Mouse (Mus musculus): ENCODE measurements around the gene Cntf. TPM values are rescaled to one million over a fixed set of nuclear protein-coding genes. Genes with fewer than 3 reads are reported as not detected.
"Not testable (repeated sequence)": the region's sequence is repeated elsewhere in the genome, so short reads cannot be mapped to it uniquely, and the experiment has no call there.

Cntf gene
- polyA plus RNA-seq, 1 experiment = 3.3 TPM

DNA sequence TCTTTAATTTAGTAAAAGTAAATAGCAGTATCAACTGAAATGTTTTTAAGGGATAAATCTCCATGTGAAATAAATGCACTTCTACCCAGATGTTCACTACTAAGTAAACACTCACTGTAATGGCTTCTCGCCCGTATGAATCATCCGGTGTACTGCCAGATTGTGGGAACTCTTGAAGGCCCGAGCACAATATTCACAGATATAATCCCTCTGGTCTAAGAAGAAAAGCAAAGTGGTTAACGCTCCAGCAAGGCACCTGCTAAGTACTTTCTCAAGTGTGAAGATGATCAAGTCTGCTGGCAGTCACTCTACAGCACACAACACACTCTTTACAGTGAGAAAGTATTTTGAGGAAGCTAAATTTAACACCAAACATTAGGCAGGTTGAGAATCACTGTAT, 5.5 kb upstream of the Cntf start:
- DNase-seq (ENCODE audit: extremely low spot score in 1 of 2, low spot score in 1 of 2) = no peak

DNA sequence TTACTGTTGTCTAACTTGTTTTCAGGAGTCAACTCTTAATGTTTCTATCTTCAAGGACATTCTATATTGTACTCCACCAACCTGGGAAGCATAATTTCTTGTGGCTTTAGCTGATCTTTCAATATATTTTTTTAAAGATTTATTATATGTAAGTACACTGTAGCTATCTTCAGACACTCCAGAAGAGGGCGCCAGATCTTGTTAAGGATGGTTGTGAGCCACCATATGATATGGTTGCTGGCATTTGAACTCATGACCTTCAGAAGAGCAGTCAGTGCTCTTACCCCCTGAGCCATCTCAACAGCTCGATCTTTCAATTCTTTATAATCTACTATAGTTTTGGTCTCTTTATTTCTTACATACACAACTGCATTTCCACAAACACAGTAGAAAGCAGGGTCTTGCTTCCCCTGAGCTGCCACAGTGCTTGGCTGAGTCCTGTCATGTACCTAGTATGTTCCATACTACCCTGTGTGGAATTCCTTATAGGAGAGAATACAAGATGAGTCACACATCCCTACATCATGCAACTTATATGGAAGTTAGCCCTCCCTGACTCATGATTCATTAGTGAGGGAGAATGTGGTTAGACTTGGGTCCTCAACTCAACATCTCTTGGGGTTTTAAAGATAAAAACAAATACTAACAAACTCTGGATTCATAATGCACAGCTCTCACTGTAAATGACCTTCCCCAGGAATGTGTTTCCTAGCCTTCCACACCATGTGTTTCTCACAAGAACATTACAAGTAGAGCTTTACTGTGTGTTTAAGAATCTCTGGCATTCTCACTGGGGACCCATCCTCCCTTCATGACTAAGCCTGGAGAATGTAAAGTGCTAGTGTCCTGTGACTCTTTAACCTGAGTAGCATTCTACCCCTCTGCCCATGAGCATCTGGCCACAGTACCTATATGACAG, 3.0 kb downstream of the Cntf start:
- DNase-seq (ENCODE audit: extremely low spot score in 1 of 2, low spot score in 1 of 2) = no peak

DNA sequence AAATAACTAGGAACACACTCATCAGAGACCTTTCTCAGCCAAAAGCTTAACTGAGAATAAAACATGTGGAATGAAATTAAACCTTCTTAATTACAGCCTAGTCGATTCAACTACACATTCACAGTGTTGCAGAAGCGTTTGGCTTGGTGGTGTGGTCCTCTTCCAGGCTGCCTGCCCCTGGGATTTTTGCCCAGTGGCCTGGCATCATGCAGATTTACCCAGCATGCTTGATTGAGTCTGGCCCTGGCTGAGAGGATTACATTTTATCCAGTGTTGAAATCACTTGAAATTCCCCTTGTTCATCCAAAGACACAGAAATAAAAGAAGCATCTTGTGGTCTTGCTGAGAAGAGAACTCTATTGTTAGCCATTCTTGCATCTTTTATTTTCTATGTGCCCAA, 5.8 kb downstream of the Cntf start:
- DNase-seq (ENCODE audit: extremely low spot score in 1 of 2, low spot score in 1 of 2) = peak; percentile 12 to 55

DNA sequence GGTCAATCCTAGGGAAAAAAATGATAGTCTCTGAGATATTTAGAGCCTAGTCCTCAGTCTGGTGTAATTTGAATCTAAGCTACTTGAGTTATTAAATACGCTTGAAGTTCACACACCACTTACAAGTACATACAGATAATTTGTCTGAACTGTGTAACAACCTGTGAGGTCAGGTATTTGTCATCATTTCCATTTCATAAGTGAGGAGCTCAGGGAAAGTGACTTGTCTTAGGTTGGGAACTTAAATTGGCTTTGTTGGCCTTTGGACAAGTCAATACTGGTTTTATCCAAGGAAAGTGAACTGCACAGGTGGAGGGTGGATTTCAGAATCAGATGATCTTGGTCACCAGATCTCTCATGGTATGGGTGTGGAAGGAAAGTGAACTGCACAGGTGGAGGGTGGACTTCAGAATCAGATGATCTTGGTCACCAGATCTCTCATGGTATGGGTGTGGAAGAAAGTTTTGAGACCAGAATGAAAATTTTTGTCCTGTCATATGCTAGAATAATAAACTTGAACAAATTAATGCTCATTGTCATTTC, 6.4 kb downstream of the Cntf start:
- no peak for DNase-seq (ENCODE audit: extremely low spot score in 1 of 2, low spot score in 1 of 2)

DNA sequence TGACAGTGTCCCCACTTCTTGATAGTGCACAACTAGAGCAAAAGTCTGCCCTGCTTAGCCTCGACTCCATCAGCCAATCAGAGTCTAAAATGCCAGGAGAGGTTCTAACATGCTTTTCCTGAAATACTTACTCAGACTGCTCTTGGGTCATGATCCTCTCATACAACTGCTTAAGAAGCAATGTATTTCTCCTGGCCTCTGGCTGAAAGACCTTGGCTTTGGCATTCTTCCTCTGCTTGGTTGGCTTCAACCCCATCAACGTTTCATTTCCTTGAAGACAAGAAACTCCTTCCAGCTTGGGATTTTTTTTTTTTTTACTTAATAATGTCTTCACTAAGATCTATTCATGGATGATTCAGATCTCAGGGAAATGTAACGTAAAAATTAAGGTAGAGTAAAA, 9.1 kb downstream of the Cntf start:
- no peak for DNase-seq (ENCODE audit: extremely low spot score in 1 of 2, low spot score in 1 of 2)

DNA sequence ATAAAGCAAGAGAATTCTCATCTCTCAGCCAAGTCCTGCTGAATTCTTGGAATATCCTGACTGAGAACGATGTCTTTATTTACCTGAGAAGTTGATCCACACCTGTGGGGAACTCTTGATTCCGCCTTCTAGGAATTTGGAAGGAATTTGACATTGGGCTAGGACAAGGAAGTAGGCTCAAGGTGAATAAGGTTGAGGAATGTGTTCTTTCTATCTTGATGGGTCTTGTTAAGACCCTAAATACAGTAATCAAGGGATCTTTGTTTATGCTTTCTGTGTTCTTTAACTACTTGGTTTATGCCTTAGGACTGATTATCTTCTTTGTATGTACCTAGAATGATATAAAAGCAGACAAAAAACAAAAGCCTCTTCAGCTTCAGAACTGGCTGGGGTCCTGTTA, 33.5 kb downstream of the Cntf start:
- no peak for DNase-seq (ENCODE audit: extremely low spot score in 1 of 2, low spot score in 1 of 2)

DNA sequence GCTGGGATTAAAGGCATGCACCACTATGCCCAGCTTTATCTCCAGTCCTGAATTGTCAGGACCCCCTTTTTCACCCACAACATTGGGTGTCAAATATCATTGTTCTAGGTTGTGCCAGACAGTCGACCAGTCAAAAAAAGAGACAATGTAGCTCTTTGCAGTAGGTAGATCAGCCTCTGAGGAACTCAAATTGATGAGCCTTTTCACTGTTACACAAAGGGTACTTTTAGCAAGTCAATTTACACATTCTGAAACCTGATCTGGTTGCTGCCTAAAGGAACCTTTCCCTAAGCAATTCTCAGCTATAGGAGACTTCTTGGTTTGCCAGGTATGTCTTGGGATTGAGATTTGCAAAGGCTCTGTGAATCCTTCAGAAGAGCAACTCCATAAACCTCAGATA, 34.4 kb downstream of the Cntf start:
- DNase-seq (ENCODE audit: extremely low spot score in 1 of 2, low spot score in 1 of 2) = no peak

DNA sequence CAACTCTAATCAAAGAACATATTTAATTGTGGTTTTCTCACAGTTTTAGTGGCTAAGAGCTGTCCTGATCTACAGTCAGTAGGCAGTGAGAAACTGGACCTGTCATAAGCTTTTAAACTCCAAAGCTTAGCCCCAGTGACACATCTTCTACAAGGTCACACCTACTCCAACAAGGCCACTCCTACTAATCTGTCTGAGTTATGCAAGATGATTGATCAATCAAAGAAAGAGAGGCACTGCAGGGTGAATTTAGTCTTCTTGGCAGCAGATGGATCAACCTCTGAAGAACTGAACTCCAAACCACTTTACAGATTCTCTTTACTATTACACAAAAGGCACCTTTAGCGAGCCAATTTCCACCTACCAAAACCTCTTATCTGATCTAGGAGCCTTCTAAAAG, 39.6 kb downstream of the Cntf start:
- DNase-seq (ENCODE audit: extremely low spot score in 1 of 2, low spot score in 1 of 2) = no peak

DNA sequence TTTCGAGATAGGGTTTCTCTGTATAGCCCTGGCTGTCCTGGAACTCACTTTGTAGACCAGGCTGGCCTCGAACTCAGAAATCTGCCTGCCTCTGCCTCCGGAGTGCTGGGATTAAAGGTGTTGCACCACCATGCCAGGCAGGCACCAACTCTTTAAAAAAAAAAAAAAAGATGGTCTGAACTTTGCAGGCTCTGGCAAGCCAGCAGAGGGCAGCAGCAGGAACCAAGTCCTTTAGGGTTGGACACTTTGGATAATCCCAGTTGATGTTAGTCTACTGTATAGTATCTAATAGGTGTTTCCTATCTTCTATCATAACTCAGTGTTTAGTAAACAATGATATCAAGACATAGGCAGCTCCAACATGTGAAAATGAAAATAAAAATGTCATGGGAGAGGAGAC, 43.1 kb downstream of the Cntf start:
- peak in 1 of 2 experiments; percentile 23 for DNase-seq (ENCODE audit: extremely low spot score in 1 of 2, low spot score in 1 of 2)

DNA sequence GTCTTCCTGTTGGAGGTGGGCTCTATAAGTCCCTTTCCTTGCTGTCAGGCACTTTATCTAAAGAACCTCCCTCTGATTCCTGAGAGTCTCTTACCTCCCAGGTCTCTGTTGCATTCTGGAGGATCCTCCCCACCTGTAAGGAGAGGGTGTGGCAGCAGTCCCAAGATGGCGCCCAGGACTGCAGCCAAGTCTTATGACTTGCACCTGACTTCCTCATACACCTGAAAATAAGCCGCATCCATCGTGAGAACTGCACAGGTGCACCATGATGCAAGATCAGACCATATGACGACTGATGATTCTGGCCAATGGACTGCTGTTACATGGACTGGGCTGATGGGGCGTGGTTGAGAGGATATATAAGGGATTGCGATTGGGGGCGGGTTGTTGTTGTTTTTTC, 43.8 kb downstream of the Cntf start:
- DNase-seq (ENCODE audit: extremely low spot score in 1 of 2, low spot score in 1 of 2) = not testable (repeated sequence)

DNA sequence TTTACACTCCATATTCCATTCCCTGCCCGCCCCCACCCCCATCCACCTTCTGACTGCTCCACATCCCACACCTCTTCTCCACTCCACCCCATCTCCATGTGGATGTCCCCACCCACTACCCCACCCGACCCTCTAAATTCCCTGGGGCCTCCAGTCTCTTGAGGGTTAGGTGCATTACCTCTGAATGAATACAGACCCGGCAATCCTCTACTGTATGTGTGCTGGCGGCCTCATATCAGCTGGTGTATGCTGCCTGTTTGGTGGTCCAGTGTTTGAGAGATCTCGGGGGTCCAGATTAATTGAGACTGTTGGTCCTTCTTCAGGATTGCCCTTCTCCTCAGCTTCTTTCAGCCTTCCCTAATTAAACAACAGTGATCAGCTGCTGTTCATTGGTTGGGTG, 44.5 kb downstream of the Cntf start:
- not testable (repeated sequence) for DNase-seq (ENCODE audit: extremely low spot score in 1 of 2, low spot score in 1 of 2)

DNA sequence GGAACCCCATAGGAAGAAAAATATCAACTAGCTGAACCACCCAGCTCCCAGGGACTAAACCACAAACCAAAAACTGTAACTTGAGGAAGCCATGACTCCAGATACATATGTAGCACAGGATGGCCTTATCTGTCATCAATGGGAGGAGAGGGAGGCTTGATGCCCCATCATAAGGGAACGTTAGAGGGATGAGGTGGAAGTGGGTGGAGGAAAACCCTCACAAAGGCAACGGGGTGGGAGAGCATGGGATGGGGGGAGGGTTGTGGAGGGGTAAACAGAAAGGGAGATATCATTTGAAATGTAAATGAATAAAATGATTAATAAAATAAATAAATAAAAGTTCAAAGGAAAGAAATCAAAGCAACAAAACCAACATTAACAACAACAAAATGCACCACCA, 45.0 kb downstream of the Cntf start:
- no peak for DNase-seq (ENCODE audit: extremely low spot score in 1 of 2, low spot score in 1 of 2)

DNA sequence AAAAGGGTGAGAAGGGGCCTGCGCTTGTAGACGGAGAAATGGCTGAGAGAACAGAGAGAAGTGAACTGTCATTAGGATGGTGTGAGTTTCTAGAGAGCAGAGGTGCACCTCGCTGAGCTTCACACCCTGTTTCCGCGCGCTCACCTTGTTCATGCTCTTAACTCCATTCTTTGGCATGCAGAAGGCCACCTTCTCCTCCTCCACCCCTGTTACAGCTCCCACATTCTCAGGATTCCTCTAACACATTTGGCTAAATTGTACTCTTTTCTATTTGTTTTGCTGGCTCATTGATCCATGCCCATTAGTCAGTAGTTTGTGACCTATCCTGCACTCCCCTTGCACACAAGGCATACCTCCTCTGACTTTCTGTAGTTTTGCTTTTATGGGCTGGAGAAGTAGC, 46.2 kb downstream of the Cntf start:
- DNase-seq (ENCODE audit: extremely low spot score in 1 of 2, low spot score in 1 of 2) = no peak

Other genes with a start within 250 kb of the Cntf start
- gene Fam111a, start 219.9 kb downstream of the Cntf start, polyA plus RNA-seq (2012; rRNA removed) = 1.1 and 1.3 TPM in 2 replicates
- 0.14 and 0.17 TPM in 2 replicates for gene Gm4952, start 165.7 kb downstream of the Cntf start, polyA plus RNA-seq (2012; rRNA removed)
- not detected in 2 replicates for gene Glyat, start 132.3 kb downstream of the Cntf start, polyA plus RNA-seq (2012; rRNA removed)
- not detected in 2 replicates for gene Olfr1442, start 95.2 kb downstream of the Cntf start, polyA plus RNA-seq (2012; rRNA removed)
- gene Olfr1443, start 87.5 kb downstream of the Cntf start, polyA plus RNA-seq (2012; rRNA removed) = not detected in 2 replicates
- not detected in 2 replicates for gene Keg1, start 69.8 kb downstream of the Cntf start, polyA plus RNA-seq (2012; rRNA removed)
- gene Zfp91, start 30.5 kb upstream of the Cntf start, polyA plus RNA-seq (2012; rRNA removed) = 46.6 and 50.8 TPM in 2 replicates
- 1.8 and 2.5 TPM in 2 replicates for gene Lpxn, start 30.6 kb upstream of the Cntf start, polyA plus RNA-seq (2012; rRNA removed)
- not detected in 2 replicates for gene Gm5244, start 81.0 kb upstream of the Cntf start, polyA plus RNA-seq (2012; rRNA removed)
- not detected in 2 replicates for gene Olfr1444, start 91.7 kb upstream of the Cntf start, polyA plus RNA-seq (2012; rRNA removed)
- gene Olfr1445, start 118.2 kb upstream of the Cntf start, polyA plus RNA-seq (2012; rRNA removed) = not detected in 2 replicates
- not detected in 2 replicates for gene Olfr1446, start 127.9 kb upstream of the Cntf start, polyA plus RNA-seq (2012; rRNA removed)
- 0.06 TPM in 1 of 2 replicates, not detected in the other for gene Olfr1447, start 138.1 kb upstream of the Cntf start, polyA plus RNA-seq (2012; rRNA removed)
- gene Olfr1448, start 158.8 kb upstream of the Cntf start, polyA plus RNA-seq (2012; rRNA removed) = 0.04 TPM in 1 of 2 replicates, not detected in the other
- gene Olfr1449, start 165.2 kb upstream of the Cntf start, polyA plus RNA-seq (2012; rRNA removed) = not detected in 2 replicates
- gene Olfr1450, start 184.6 kb upstream of the Cntf start, polyA plus RNA-seq (2012; rRNA removed) = not detected in 2 replicates
- gene Olfr1451, start 229.4 kb upstream of the Cntf start, polyA plus RNA-seq (2012; rRNA removed) = not detected in 2 replicates

All from frontal cortex, adult 2 months (tissue).